Mouse (Mus musculus): ENCODE data around the gene Heyl.

Gene Heyl

DNA sequence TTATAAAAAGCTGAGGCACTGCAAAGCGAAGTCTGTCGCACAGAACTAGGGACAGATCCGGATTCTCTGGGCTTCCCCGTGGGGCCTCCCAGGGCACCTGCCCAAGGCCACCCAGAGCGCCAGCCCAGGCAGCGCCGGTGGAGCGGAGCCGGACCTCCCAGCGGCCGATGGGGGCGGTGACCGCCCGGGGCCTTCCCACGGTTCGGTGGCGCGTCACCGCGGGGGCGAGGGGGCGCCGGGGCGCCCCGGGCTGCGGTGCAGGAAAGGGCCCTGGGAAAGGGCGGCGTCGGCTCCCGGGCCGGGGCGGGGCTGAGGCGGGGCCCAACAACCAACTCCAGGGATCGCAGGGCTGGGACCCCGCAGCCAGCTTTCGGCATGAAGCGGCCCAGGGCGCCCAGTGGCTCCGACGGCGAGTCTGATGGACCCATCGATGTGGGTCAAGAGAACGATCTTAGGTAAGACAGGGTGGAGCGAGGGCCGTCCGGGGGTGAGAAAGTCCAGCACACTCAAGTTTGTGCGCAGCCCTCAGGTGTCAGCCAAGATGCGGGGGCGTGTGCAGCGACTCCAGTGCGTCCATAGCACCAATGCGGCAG lies at the start of gene Heyl:
Gene Heyl, plus strand, starts transcription at position 65 of the 593 bp plus-strand sequence.
- no peaks in the 10 kb centered on the region for H3K36me3 ChIP-seq (ENCODE audit: control insufficient read depth, insufficient read depth, low read length, poor library complexity, severe bottlenecking)
- DNase-seq (ENCODE audit: low read depth, low spot score): peak; percentile 49
- no peaks in the 10 kb centered on the region for H3K27me3 ChIP-seq (ENCODE audit: control insufficient read depth, insufficient read depth, low read length, poor library complexity, severe bottlenecking)

DNA sequence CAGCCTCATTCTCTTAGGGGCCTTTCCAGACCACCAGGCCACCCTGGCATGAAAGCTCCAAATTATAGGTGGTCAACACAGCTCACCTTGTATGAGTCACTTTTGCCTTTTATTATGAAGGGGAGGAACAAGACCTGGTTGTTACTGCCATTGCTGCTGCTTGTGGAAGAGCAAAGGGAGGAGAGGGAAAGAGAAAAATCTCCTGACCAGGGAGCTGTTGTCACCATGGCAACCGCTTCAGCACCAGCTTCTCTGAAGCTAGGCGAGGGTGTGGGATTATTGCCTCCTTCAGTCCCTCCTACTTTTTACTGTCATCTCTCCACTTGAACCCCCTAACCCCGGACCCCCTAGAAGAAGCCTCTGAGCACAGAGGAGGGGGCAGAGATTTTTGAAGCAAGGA lies 48.5 kb upstream of the Heyl start:
- Histone ChIP-seq H3K27me3 (ENCODE audit: control insufficient read depth, insufficient read depth, low read length, poor library complexity, severe bottlenecking) (no peaks in the 10 kb centered on the region), H3K36me3 (ENCODE audit: control insufficient read depth, insufficient read depth, low read length, poor library complexity, severe bottlenecking) (no peaks in the 10 kb centered on the region)
- DNase-seq (ENCODE audit: low read depth, low spot score): no peak

DNA sequence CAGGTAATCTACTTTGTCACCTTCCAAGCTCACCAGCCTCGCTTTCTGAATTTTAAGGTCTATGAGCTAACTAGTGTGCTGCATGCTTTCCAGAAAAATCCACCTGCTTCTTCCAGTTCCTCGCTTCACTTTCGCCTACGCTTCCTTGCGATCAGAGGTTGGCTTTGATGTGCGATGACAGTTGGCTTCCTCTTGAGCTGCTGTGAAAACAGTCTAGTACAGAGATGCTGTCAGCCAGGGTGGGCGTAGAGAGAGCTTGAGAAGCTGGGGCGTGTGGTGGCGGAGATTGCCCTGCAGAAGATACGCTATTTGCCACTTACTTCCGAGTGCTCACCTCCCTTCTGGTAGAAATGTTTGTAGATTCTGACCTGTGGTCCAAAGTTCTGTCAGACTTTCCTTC lies 41.0 kb upstream of the Heyl start:
- Histone ChIP-seq H3K36me3 (ENCODE audit: control insufficient read depth, insufficient read depth, low read length, poor library complexity, severe bottlenecking) (no peaks in the 10 kb centered on the region), H3K27me3 (ENCODE audit: control insufficient read depth, insufficient read depth, low read length, poor library complexity, severe bottlenecking) (no peaks in the 10 kb centered on the region)
- no peak for DNase-seq (ENCODE audit: low read depth, low spot score)

DNA sequence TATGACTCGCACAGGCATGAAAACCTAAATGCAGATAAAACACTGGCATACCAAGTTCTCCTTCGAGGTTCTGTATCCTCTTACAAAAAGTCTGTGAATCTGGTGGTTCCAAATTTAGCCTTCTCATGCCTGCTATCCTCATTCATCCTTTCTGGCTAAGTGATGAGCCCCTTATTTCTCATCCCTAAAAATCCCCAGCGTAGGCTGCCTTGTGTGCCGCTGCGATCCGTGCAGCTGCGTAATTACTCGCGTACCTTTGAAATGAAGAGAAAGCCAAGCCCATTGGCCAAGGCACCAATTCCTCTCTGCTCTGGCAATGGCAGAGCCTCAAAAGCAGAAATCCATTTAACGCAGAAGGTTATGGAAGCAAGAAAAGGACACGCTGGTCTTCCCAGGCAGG lies 39.6 kb upstream of the Heyl start:
- H3K36me3 ChIP-seq (ENCODE audit: control insufficient read depth, insufficient read depth, low read length, poor library complexity, severe bottlenecking): no peaks in the 10 kb centered on the region
- DNase-seq (ENCODE audit: low read depth, low spot score): no peak
- no peaks in the 10 kb centered on the region for H3K27me3 ChIP-seq (ENCODE audit: control insufficient read depth, insufficient read depth, low read length, poor library complexity, severe bottlenecking)

DNA sequence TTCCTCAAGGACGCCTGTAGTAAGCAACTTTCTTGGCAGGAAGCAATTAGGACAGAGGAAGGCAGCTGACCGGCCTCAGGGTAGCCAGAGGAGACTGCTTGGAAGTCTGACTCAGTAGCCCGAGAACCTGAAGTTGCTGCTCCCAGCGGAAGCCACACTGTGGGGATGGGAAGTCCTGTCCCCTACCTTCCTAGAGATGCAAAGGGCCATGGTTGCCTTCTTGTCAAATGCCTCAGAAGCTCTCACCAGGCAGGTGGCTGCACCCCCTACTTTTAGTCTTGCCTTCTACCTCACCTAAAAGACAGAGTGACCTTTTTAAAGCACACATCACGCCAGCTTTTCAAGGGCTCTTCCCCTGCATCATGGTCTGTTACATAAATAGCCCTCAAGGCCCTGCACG lies 36.7 kb upstream of the Heyl start:
- no peaks in the 10 kb centered on the region for H3K27me3 ChIP-seq (ENCODE audit: control insufficient read depth, insufficient read depth, low read length, poor library complexity, severe bottlenecking)
- H3K36me3 ChIP-seq (ENCODE audit: control insufficient read depth, insufficient read depth, low read length, poor library complexity, severe bottlenecking): no peaks in the 10 kb centered on the region
- DNase-seq (ENCODE audit: low read depth, low spot score): no peak

DNA sequence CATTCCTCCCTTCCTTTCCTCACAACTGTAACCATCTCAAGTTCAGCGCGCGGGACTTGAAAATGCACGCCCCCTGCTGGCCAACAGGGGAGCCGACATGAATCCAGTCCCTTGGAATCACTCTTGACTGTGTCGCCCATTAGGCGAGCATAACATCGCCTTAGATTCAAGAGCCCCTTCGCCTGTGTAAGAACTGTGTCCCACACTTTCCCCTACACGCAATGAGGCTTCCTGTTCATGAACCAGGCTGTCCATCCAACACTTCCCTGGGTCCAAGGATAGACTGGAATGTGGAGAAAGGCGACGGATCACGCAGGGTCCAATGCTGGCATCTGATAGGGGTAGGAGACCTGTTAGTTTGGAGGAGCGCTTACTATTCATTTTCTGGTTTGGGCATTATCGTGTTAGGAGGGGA lies 32.6 kb upstream of the Heyl start:
- Histone ChIP-seq H3K36me3 (ENCODE audit: control insufficient read depth, insufficient read depth, low read length, poor library complexity, severe bottlenecking) (no peaks in the 10 kb centered on the region), H3K27me3 (ENCODE audit: control insufficient read depth, insufficient read depth, low read length, poor library complexity, severe bottlenecking) (no peaks in the 10 kb centered on the region)
- DNase-seq (ENCODE audit: low read depth, low spot score): peak; percentile 48

DNA sequence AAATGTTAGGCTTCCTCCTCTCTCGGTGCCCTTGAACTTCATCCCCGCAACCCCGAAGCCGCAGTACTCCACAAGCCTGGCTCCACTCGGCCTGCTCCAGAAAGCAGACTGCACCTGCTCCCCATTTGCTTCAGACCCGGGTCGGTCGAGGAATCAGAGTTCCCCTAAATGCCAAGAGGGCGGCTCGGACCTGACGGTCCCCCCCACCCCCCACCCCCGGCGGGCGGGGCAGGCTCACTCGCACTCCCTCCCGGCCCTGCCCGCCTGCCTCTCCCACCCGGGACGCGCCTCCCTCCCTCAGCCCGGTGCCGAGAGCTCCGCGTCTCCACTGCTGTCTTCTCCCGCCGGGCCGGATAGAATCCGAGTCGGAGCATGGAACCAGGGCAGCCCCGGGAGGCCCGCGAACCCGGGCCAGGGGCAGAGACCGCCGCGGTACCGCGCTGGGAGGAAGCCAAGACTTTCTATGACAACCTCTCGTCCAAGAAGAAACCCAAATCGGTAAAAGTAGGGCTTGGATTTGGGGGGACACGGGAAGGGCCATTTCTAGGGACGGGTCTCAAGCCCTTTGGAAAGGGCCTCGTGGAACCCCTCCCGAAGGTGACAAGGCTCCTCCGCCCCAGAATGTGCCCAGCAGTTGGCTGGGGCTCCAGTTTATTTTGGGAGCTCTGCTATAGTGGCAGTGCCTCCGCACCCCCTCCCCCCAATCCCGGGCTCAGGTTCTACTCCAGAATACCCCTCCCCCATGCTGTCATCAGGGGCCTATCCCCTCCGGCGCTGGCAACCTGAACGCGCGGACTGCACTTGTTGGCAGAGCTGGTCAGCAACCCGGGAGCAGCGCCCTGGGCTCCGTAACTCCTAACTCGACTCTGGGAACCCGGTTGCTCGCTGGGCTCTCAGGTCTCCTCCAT lies 31.9 kb upstream of the Heyl start, which contains the start of gene Nt5c1a:
Gene Nt5c1a, plus strand, starts transcription at position 319 of the 908 bp plus-strand sequence.
- H3K36me3 ChIP-seq (ENCODE audit: control insufficient read depth, insufficient read depth, low read length, poor library complexity, severe bottlenecking): no peaks in the 10 kb centered on the region
- H3K27me3 ChIP-seq (ENCODE audit: control insufficient read depth, insufficient read depth, low read length, poor library complexity, severe bottlenecking): no peaks in the 10 kb centered on the region
- DNase-seq (ENCODE audit: low read depth, low spot score): no peak

DNA sequence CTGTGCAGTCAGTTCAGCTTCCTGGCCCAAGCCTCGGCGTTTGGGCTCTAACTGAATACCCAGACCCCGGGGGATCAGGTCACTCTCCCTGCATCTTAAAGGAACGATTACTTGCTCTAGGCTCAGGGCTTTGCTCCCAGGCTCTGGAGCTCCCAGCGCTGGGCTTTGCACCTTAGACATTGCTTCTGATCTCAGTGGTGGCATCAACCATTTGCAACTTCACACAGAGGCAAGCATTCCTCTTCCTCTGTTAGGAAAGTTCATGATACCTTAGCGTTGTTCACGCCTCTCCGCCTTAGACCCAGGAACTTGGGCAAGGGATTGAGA lies 31.3 kb upstream of the Heyl start:
- Histone ChIP-seq H3K27me3 (ENCODE audit: control insufficient read depth, insufficient read depth, low read length, poor library complexity, severe bottlenecking) (no peaks in the 10 kb centered on the region), H3K36me3 (ENCODE audit: control insufficient read depth, insufficient read depth, low read length, poor library complexity, severe bottlenecking) (no peaks in the 10 kb centered on the region)
- no peak for DNase-seq (ENCODE audit: low read depth, low spot score)

DNA sequence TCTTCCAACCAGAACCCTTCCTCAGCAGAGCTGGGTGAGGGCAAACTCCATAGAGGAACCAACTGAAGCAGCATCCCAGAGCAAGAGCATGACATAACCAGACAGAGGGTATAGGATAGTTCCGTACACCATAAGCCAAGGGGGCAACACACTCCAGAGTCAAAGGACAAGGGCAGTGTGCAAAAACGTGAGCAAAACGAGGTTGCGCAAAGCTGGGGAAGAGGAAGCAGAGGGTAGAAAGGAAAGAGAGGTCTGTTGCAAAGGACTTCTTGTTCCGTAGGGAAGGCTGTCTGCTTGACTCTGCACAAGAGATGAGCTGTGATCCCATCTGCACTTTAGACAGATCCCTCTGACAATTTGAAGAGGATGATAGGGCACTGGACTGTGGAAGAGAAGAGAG lies 26.0 kb upstream of the Heyl start:
- Histone ChIP-seq H3K27me3 (ENCODE audit: control insufficient read depth, insufficient read depth, low read length, poor library complexity, severe bottlenecking) (no peaks in the 10 kb centered on the region; the same call in 1 of the 2 replicates), H3K36me3 (ENCODE audit: control insufficient read depth, insufficient read depth, low read length, poor library complexity, severe bottlenecking) (no peaks in the 10 kb centered on the region)
- DNase-seq (ENCODE audit: low read depth, low spot score): no peak

DNA sequence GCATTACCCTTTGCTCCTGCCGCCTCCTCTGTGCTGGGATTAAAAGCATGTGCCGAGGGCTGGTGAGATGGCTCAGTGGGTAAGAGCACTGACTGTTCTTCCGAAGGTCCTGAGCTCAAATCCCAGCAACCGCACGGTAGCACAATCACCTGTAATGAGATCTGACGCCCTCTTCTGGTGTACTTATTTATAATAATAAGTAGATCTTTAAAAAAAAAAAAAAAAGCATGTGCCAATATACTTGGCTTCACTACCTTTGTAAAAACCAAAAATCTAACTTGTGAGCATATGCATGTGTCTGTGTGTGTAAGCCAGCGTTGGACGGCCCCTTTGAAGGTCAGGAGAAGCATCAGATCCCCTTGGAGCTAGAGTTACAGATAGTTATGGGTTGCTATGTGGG lies 22.4 kb upstream of the Heyl start:
- no peak for DNase-seq (ENCODE audit: low read depth, low spot score)
- Histone ChIP-seq H3K36me3 (ENCODE audit: control insufficient read depth, insufficient read depth, low read length, poor library complexity, severe bottlenecking) (no peaks in the 10 kb centered on the region), H3K27me3 (ENCODE audit: control insufficient read depth, insufficient read depth, low read length, poor library complexity, severe bottlenecking) (no peaks in the 10 kb centered on the region; the same call in 1 of the 2 replicates)

DNA sequence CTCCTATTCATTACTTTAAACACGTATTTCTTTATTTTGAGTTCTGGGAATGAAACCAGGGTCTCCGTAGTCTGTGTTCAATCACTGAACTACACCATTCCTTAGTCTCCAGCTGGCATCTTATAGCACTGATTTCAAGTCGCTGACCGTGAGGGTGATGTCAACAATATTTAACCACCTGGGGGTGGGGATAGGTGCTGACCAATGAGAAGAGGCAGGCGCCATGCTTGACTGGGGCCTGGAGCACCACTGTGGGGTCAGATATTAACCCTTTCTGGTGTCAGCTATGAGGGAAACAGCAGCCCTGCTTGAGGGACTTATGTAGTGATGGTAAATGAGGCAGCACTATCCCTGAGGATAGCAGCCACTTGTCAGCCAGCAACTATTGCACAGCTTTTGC lies 21.9 kb upstream of the Heyl start:
- Histone ChIP-seq H3K27me3 (ENCODE audit: control insufficient read depth, insufficient read depth, low read length, poor library complexity, severe bottlenecking) (no peaks in the 10 kb centered on the region; the same call in 1 of the 2 replicates), H3K36me3 (ENCODE audit: control insufficient read depth, insufficient read depth, low read length, poor library complexity, severe bottlenecking) (no peaks in the 10 kb centered on the region)
- no peak for DNase-seq (ENCODE audit: low read depth, low spot score)

DNA sequence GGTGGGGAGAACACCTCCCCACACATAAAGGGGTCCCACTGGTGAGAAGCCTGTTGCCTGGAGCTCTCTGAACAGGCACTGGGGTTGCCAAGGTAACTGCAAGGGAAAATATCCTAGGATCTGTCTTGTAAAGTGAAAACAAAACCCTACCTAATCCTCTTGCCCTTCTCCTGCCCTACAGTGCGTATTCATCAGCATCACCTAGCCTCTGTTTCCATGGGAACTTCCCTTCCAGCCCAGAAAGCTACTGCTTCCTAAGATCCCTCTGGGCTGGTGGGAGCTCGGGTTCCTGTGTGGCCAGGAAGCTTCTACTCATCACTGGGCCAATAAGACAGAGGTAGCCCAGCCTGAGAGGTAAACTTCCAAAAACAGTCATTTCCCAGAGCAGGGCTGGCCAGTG lies 21.0 kb upstream of the Heyl start:
- Histone ChIP-seq H3K27me3 (ENCODE audit: control insufficient read depth, insufficient read depth, low read length, poor library complexity, severe bottlenecking) (no peaks in the 10 kb centered on the region; the same call in 1 of the 2 replicates), H3K36me3 (ENCODE audit: control insufficient read depth, insufficient read depth, low read length, poor library complexity, severe bottlenecking) (no peaks in the 10 kb centered on the region)
- DNase-seq (ENCODE audit: low read depth, low spot score): no peak

DNA sequence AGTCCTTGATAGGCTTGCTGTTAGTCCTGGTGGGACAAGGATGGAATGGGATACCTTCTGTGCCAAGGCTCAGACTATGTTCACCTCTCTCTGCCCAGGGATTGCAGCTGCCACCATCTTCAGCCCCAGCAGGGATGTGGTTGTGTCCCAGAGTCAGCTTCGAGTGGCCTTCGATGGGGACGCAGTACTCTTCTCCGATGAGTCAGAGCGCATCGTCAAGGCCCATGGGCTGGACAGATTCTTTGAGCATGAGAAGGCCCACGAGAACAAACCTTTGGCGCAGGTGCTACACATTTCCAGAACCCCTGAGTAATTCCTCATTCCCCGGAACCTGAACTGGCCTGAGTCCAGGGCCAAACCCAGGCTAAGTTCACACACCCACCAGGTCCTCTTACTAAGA lies 19.4 kb upstream of the Heyl start:
- Histone ChIP-seq H3K27me3 (ENCODE audit: control insufficient read depth, insufficient read depth, low read length, poor library complexity, severe bottlenecking) (no peaks in the 10 kb centered on the region; the same call in 1 of the 2 replicates), H3K36me3 (ENCODE audit: control insufficient read depth, insufficient read depth, low read length, poor library complexity, severe bottlenecking) (no peaks in the 10 kb centered on the region)
- no peak for DNase-seq (ENCODE audit: low read depth, low spot score)

DNA sequence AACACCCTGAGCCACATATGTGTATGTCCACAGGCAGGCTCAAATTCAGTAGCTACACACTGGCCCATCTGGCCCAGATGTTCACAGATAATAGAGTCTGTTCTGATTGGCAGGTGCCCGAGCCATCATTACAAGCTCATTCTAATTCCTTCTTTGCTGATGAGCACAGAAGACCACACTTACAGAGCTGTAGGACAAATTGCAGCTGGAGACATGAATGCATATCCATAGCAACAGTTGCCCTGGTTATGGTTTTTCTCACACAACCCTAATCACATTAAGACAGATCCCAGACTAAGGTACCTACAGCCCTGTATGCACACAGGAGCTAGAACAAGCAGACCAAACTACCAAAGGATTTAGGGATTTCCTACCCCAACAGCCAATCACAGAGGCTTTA lies 18.0 kb upstream of the Heyl start:
- DNase-seq (ENCODE audit: low read depth, low spot score): no peak
- no peaks in the 10 kb centered on the region for H3K27me3 ChIP-seq (ENCODE audit: control insufficient read depth, insufficient read depth, low read length, poor library complexity, severe bottlenecking)
- H3K36me3 ChIP-seq (ENCODE audit: control insufficient read depth, insufficient read depth, low read length, poor library complexity, severe bottlenecking): no peaks in the 10 kb centered on the region

DNA sequence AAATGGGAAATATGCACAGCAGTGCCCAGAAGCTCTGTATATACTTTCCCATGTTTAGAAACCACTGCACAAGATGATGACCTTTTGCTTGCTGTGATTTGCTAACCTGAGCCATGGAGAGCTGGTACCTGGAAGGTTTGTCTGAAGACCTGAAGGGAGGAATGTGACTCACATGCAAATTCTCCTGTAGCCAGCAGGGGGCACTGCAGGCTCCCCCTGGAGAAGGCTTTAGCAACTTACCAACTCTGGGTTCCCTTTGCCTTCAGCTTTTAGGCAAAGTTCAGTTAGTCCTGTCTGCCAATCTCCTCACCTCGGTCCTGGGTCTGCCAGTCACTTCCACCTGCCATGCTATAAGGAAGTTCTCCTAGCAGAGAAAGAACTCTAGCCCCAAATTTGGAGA lies 16.6 kb upstream of the Heyl start:
- peak; percentile 64 for DNase-seq (ENCODE audit: low read depth, low spot score)
- no peaks in the 10 kb centered on the region for H3K36me3 ChIP-seq (ENCODE audit: control insufficient read depth, insufficient read depth, low read length, poor library complexity, severe bottlenecking)
- H3K27me3 ChIP-seq (ENCODE audit: control insufficient read depth, insufficient read depth, low read length, poor library complexity, severe bottlenecking): no peaks in the 10 kb centered on the region

Data from splenic B cell, adult 2 months (primary cell).